Mouse (Mus musculus): ENCODE measurements around the gene Ndufs7. TPM values are rescaled to one million over a fixed set of nuclear protein-coding genes. Genes with fewer than 3 reads are reported as not detected.

The Ndufs7 gene
- total RNA-seq, 2 experiments from 2014 or later = 516 to 553 TPM

- intact Hi-C loops (cut with DNase I) = no loop called here
- DNase-seq = no peak
These were observed 39.2 kb downstream of the Ndufs7 start for GRCm38 (mm10) chr10:80288097-80288496.

DNA sequence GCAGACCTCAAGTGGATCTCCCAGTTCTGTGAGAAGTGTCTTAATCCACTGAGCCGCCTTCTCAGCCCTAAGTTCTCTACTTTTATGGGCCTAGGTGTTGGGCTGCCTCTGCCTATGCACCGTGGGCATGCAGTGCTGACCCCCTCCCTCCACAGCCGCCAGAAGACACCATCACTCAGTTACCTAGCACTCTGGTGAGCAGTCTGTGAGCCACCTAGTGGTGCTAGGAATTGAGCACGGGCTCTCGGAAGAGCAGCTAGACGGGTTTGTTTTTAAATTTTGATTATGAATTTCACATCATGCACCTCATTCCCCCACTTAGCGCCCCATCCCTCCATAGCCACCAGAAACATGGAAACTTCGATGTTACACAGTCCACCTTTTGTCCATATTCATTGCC lies 39.7 kb downstream of the Ndufs7 start:
- intact Hi-C loops (cut with DNase I) = no loop called here
- no peak for DNase-seq

DNA sequence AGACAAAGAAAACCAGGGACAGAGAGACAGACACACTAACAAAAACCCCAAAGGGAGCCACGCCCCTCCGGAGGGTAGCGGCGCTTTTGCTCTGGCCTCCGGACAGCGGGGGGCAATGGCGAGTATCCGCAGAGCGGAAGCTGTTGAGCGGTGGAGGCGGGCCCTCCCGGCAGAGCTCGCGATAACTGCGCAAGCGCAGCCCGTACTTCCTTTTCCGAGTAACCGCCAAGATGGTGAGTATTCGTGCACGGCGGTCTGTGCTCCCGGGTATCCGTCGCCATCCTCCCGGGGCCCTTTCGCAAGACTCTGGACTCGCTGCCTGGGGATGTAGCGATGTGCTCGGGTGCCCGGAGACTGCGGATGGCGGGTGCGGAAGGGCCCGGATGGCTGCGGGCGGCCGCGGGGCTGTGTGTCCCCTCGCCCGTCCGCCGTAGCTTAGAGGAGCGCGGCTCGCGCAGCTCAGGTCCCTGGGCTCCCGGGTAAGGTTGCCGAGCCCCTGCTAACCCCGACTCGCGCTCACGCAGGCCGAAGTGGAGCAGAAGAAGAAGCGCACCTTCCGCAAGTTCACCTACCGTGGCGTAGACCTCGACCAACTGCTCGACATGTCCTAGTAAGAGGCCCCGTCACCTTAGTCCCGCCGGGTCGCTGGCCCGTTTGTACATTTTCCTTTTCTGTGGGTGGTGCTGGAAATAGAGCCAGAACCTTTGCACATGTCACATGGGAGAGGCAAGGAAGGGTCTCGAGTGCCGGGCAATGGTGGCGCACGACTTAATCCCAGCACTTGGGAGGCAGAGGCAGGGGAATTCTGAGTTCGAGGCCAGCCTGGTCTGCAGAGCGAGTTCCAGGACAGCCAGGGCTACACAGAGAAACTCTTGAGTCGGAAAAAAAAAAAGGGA lies 43.6 kb downstream of the Ndufs7 start, which contains the start of gene Rps15:
Gene Rps15, plus strand, starts transcription at position 203 of the 896 bp plus-strand sequence.
- intact Hi-C loops (cut with DNase I) = no loop called here

DNA sequence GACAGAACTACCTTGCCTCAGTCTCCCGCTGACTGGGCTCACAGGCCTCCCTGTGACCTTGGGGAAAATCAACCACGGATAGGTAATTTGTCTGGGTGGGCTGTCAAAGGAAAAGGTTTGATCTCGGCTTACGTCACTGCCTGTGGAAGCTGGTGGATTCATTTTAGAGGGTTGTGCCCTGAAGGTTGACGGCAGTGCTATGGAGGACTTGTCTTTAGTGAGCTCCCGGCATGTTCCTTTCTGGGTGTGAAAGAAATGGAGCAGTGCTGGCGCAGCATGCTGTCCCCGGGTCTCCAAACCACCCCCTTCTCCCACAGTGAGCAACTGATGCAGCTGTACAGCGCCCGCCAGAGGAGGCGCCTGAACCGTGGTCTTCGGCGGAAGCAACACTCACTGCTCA lies 44.4 kb downstream of the Ndufs7 start:
- intact Hi-C loops (cut with DNase I) = no loop called here
- no peak for DNase-seq

More for the DNA sequence above, 43.6 kb downstream of the Ndufs7 start, which contains the start of gene Rps15:
- peak; percentile 89 to 92 for DNase-seq

DNA sequence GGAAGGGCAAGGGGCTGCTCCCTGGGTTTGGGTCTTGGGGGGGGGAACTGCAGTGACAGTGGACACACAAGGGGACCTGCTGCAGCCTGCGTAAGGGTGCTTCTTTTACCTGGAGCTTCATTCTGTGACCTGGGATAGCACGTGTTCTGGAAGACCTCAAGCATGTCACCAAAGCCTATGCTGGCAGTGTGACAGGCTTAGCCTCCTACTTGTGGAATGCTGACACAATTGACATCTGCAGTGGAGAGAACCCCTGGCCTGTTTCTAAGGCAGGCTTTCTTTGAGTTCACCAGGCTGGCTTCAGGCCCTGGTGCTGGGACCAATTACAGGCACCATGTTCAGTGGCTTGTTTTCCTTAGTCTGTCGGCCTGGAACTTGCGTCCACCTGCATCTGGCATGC lies 45.4 kb downstream of the Ndufs7 start:
- no peak for DNase-seq
- intact Hi-C loops (cut with DNase I) = no loop called here

GRCm38 (mm10) chr10:80294788-80295303 lies 45.9 kb downstream of the Ndufs7 start:
- intact Hi-C loops (cut with DNase I) = loop anchor here (1.0 kb wide), 2 partner anchors 54 to 79 kb away; no protein-coding TSS in a partner anchor
- no peak for DNase-seq

- peak; percentile 66 to 72 for DNase-seq
- intact Hi-C loops (cut with DNase I) = loop anchor here (1.0 kb wide), 2 partner anchors 53 to 78 kb away; no protein-coding TSS in a partner anchor
These were observed 46.9 kb downstream of the Ndufs7 start, which contains the start of gene Apc2 for GRCm38 (mm10) chr10:80295618-80296425. Gene Apc2, plus strand, starts transcription at chr10:80295977.

GRCm38 (mm10) chr10:80296824-80297223 lies 47.9 kb downstream of the Ndufs7 start:
- intact Hi-C loops (cut with DNase I) = no loop called here
- no peak for DNase-seq

- intact Hi-C loops (cut with DNase I) = no loop called here
- no peak for DNase-seq
These were observed 48.7 kb downstream of the Ndufs7 start for GRCm38 (mm10) chr10:80297526-80298133.

- no peak for DNase-seq
- intact Hi-C loops (cut with DNase I) = no loop called here
These were observed 49.8 kb downstream of the Ndufs7 start for GRCm38 (mm10) chr10:80298571-80299281.

- no peak for DNase-seq
- intact Hi-C loops (cut with DNase I) = no loop called here
These were observed 50.4 kb downstream of the Ndufs7 start for GRCm38 (mm10) chr10:80299301-80299700.

- no peak for DNase-seq
- intact Hi-C loops (cut with DNase I) = no loop called here
These were observed 50.9 kb downstream of the Ndufs7 start for GRCm38 (mm10) chr10:80299824-80300223.

DNA sequence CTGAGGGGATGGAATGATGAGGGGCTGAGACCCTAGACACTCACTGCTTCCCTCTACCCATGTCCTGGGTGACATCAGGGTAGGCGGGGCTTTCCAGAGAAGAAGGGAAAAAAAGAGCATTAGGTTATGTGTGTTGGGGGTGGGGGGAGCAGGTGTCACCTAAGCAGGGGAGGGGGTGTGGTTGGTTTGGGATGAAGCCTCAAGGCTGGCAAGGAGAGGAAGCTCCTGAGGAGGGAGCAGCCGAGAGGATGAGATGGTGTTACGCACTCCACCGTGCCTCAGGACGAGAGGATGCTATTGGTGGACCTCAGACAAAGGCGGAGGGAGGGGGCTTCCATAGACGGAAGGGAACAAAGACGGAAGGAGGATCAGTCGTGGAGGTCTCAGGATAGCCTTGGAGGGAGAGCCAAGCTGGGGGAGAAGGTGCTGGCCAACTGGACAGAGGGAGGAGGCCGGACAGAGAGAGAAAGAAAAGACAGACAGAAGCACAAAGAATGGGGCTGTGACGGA lies 51.8 kb downstream of the Ndufs7 start:
- intact Hi-C loops (cut with DNase I) = no loop called here
- no peak for DNase-seq

DNA sequence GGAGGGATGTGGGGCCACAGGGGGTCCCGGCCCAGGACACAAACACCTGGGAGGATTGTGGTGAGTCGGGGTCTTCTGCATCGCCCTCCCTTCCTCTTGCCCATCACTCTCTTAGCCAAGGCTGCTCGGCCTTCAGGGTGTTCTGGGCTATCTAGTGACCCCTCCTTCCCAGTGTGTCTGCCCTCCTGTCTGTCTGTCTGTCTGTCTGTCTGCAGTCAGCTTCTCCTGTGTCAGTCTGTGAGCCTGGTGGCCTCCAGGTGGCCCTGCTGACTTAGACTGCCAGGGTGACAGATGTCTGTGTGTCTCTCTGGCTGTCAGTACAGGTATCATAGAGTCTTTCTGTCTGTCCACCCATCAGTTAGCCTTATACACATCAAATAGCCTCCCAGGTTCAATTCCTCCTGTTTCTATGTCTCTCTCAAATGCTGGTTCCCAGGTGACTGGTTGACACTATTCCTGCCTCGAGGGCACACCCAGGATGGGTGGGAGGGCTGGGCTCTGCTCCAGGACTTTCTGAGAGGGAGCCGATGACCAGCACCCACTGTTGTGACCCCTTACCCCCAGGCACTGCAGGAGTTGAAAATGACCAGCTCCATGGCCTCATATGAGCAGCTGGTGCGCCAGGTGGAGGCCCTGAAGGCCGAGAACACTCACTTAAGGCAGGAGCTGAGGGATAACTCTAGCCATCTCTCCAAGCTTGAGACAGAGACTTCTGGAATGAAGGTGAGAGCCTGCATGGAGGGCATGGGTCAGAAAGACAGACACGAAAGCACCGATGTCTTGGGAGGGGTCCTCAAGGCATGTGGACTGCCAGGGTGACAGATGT lies 52.5 kb downstream of the Ndufs7 start:
- no peak for DNase-seq
- intact Hi-C loops (cut with DNase I) = no loop called here

GRCm38 (mm10) chr10:80302082-80302355 lies 53.1 kb downstream of the Ndufs7 start:
- intact Hi-C loops (cut with DNase I) = no loop called here
- no peak for DNase-seq

- peak; percentile 74 to 84 for DNase-seq
- intact Hi-C loops (cut with DNase I) = no loop called here
These were observed 53.6 kb downstream of the Ndufs7 start for GRCm38 (mm10) chr10:80302471-80302881.

- intact Hi-C loops (cut with DNase I) = no loop called here
These were observed 55.5 kb downstream of the Ndufs7 start for GRCm38 (mm10) chr10:80304458-80304857.

DNA sequence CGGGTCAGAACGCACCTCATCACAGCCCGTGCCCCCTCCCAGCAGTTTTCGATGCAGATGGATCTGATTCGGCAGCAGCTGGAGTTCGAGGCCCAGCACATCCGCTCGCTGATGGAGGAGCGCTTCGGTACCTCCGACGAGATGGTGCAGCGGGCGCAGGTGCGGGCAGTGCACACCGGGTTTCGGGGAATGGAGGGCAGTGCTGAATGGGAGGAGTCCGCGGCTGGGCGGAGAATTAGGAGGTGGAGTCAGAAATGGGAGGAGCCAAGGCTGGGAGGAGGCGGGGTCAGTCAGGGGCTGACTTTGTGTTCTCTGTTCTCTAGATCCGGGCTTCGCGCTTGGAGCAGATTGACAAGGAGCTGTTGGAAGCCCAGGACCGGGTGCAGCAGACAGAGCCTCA lies 55.9 kb downstream of the Ndufs7 start:
- intact Hi-C loops (cut with DNase I) = no loop called here
- no peak for DNase-seq

More at GRCm38 (mm10) chr10:80304458-80304857, 55.5 kb downstream of the Ndufs7 start:
- DNase-seq = no peak
